Mouse (Mus musculus) T-helper 1 cell (primary cell): ENCODE measurements around the gene Galnt9.

ENCODE experiments used
- in situ Hi-C: fragments of 300-600 bp; cut with MboI, MseI; formaldehyde crosslinking; loops from one replicate; pipeline ENCODE4 v1.15.1; 2025; ENCODE audit warnings: high pct_unique_total_duplicates

Gene Galnt9

DNA sequence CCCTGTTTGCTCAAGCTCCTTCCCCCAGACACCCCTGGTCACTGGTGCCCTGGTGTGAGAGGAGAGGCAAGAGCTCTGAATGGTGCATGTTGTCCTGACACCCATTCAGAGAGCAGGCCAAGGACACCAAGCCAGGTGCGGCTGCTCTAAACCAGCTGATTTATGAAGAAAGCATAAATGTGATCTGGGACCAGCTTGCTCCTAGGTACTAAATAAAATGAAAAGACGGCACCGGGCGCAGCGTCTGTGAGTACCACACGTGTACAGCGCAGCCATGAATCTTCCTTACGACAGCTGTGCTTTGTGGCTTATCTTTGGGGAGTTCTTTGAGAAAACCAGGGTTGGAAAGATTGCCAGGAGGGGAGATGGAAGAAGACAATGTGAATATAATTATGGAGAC, 8.2 kb upstream of the Galnt9 start:
- in situ Hi-C loops = no loop called here

DNA sequence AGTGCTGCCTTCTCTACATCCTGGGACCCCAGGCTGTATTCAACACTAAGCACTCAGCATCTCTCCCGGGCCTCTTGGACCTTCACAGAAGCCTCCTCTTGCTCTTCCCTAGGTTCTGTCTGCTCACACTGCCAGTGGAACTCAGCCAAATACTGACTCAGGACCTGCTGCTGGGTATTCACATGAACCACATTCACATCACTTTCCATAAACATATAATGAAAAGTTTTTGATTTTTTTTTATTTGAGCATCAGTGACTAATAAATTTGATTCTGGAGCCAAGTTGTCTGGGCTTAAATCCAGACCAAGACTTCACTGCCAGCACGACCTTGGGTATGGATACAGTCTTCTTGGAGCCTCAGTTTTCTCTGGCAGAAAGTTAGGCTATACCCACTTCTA, 3.2 kb upstream of the Galnt9 start:
- in situ Hi-C loops = no loop called here

DNA sequence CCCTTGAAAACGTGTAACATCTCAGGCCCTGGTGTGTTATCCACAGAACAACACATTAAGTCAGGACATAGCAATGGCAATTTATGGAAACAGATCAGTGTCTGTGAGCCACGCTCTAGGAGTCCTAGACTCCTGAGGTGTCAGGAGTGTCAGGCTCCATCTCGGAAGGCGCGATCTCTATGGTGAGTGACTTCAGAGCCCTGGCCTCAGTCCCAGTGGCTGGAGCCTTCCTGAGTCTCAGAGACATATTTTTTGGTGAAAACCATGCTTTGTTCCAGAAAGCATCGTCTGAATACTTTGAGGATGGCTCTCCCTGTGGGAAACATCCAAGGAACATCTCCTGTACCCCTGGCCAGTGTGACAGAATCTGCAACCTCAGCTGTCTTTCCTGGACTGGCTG, 2.7 kb upstream of the Galnt9 start:
- in situ Hi-C loops = no loop called here

DNA sequence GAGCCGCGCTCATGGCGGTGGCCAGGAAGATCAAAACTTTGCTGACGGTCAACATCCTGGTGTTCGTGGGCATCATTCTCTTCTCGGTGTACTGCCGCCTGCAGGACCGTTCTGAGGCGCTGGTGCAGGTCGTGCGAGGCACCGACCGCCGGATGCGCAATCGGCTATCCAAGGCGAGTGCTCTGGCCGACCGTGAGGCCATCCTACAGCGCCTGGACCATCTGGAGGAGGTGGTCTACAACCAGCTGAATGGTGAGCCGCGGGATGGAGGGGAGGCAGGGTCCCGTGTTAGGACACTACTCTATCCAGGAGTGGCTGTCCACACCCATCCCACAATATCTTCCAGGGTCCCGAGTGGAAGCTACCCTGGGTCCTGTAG, 525 bp downstream of the Galnt9 start:
- in situ Hi-C loops = no loop called here

DNA sequence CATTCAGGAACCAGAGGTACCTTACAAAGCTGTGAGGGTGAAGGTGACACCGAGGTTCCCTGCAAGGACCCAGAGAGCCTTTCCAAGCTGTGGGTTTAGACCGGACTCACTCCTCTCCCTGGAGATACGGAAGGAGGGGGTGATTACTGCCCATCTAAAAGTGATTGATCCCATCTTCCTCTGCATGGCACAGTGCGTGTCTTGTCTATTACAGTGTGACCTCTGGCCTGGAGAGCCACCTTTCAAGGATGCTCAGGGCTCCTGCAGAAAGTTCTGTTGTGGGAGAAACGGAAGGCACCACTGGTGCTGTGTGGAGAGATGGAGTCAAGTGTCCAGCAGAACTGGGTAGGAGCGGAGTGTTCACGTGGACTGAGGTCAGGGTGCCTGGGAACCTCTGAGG, 1.2 kb downstream of the Galnt9 start:
- in situ Hi-C loops = no loop called here

DNA sequence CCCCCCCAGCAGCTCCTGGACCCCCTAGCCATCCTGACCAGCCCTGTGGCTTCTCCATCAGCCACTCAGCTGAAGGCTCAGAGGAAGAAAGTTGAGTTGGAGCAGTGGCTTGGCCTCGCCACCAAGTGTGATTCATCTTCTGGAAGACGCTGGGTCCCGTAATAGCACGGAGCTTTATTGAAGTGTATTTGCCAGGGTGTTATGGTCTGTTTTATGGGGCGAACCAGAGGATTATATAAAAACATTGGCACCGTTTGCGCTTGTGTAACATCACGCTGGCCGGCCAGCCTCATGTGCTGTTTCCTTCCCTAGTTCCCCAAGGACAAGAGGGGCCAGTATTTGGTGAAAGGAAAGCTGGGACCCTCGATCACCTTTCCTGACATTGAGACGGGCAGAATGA, 2.0 kb downstream of the Galnt9 start:
- in situ Hi-C loops = no loop called here

DNA sequence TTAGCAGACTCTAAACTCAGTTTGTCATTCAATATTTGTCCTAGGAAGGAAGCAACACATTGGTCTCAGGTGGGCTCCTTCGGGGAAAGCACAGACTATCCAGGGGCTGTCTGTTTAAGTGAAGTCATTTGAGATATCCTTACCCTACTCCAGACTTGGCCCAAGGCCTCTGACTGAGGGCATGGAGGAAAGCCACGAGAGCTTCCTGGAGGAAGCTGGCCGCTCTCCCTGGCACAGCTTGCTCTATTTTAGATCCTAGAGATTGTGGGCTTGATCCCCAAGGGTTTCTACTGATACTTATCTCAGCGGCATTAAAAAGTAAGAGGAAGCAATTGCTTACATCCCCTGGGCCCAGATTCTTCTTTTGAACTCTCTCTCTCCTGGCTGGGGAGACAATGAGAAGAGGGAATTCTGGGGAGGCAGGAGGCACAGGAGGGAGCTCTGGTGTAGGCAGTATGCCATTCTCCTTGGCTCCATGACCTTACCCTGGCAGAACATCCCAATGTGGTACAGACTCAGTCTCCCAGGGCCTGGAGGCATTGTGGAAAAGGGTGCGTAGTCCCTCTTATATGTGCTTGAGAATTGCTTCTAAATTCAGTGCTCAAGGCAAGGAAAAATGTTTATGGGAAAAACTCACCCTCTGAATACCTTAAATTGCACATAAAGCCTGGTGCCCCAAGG, 2.7 kb downstream of the Galnt9 start:
- in situ Hi-C loops = no loop called here

DNA sequence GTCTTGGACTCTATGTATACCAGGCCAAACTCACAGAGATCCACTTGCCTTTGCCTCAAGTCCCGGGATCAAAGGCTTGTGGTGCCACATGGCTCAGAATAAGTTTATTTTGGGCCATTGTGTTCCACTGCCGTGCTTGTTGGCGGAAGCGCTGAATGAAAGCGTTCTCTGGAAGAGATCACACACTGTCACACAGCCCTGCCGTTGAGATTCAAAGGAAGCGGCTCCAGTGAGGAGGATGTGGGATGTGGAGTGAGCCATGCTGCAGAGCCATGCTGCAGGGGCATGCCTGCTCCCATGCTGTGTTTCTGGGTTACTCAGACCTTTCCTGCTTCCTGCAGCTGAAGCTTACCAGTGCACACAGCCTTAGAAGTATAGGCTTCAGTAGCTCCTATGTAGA, 4.3 kb downstream of the Galnt9 start:
- in situ Hi-C loops = no loop called here

DNA sequence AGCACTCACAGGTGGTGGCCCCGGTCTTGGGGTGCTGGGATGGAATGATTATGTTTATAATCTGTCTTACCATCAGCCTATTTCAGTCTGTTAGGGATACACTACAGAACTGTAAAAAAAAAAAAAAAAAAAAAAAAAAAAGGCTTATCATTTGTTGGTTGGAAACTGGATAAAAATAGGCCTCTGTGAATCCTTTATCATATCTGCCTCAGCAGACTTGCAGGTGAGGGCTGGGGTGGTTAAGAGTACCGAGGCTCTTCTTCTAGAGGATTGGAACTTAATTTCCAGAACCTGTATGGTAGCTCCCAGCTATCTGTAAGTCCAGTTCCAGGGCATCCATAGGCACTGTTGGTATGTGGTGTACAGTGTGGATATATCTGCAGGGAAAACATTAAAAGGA, 6.0 kb downstream of the Galnt9 start:
- in situ Hi-C loops = no loop called here

DNA sequence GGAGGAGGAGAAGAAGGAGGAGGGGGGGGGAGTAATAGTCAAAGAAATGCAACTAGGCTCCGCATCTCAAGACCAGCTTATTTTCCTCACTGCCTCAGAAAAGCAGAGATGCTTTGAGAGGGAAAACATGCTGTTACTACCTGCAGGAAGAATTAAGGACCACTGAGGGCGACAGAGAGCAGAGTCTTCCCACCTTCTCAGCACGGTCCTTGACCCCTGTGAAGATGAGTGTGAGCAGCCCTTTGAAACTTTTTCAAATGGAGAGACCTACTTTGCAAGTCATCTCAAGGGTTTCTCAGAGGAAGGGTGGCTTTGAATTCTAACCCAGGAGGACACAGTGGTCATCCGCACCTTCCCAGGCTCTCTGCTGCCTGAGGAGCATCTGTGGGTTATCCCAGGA, 6.7 kb downstream of the Galnt9 start:
- in situ Hi-C loops = no loop called here

DNA sequence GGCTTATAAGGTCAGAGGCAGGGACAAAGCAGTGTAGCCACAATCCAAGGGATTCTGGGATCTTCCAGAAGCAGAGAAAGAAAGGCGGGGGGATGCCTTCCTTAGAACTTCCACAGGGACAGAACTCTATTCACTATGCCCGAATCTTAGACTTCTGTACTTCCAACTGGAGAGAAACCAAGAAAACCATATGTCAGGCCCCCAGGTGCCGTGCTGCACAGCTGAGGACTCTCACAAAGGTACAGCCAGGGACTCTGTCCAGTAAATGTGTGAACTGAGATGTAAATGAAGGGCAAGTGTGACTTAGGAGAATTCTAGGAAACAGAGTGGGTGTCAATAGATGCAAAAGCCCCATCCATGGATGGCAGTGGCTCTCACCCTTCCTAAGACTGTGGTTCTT, 7.8 kb downstream of the Galnt9 start:
- in situ Hi-C loops = no loop called here

DNA sequence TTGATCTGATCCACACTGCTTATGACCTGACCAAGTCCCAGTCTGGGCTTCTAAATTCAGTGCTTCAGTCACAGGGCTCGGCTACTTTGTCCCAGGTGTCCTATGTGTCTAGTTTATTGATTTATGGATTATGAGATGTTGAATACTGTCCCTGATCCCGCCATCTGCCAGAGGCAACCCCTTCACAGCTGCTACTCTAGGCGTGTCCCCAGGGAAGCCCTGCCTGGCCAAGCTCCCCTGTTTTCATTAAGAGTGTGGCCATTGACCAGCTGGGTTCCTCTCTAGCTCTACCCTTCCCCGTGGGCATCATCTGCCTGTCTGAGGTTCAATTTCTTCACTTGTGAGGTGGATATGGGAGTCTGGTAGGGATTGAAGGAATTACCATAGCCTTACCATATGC, 9.2 kb downstream of the Galnt9 start:
- in situ Hi-C loops = no loop called here

DNA sequence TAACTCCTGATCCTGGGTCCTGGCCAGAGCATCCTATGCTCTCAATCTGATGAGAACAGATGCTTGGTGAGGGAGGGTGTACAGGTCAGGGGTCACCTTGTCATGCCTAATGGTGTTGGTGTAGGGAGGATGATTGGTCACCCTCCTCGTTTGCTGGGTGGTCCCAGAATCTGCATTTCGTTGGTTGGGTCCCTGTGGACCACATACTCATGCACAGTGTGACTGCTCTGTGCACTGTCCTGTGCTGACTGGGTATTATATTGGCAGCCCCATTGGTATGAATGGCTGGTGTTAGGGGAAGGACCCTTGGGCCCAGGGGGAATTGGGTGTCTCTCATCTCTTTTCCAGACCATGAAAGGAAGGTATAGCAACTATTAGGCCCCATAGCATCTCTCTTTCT, 11.0 kb downstream of the Galnt9 start:
- in situ Hi-C loops = no loop called here

DNA sequence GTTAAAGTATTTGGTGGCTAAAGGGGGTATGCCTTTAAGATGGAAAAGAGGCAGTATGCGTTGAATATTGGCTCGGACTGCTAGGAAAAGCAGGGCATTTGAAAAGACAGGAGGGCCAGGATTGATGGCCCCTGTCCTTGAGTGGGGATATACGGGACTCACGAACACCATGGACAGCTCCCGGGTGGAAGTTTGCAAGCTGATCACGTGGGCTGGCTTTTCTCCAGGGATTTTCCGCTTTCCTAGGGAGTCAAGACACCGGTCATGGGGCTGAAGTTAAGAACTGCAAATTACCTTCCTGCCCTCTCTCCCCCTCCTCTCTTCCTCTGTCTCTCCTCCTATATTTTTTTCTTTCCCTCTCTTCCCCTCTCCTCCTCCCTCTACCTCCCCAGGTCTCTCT, 14.2 kb downstream of the Galnt9 start:
- in situ Hi-C loops = no loop called here

DNA sequence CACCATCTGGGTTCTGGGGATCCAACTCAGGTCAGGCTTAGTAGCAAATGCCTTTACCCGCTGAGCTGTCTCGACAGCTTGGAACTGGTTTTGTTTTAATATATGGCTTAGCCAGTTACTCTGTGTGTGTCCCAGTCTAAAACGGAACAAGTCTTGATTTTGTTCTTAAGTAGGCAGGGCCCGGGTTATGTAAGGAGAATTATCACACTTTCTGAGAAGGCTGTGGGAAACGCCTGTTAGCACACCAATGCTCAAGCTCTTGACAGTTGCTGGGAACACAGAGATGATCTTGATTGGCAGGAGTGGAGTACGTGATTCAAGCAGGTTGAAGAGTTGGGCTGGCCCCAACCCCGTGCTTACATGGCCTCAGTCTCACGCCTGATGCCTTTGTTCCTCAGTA, 15.5 kb downstream of the Galnt9 start:
- in situ Hi-C loops = no loop called here

DNA sequence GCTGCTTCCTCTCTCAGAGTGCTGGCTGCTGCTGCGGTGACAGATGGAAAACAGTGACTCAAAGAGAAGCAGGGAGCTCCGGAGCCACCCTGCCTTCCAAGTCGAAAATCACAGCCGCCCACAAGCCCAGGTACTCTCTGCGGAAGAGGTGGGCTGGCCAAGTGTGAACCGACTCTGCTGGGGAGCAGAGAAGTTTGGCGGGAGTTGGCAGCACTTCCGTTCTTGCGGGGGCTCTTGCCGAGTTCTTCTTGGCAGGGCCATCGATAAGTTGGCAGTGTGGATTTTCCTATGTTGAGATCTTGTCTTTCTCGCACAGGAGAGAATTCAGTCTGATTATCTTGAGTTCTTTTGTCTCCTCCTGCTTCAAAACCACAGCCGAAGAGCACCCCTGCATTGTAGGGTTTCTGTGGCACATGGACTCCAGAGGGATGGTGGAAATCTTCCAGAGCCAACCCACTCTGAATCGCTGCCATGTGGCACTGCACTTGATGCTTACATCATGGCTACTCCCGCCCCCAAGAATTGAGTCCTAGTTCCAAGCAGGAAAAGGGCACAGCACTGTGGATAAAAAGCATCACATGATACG, 18.7 kb downstream of the Galnt9 start:
- in situ Hi-C loops = no loop called here

DNA sequence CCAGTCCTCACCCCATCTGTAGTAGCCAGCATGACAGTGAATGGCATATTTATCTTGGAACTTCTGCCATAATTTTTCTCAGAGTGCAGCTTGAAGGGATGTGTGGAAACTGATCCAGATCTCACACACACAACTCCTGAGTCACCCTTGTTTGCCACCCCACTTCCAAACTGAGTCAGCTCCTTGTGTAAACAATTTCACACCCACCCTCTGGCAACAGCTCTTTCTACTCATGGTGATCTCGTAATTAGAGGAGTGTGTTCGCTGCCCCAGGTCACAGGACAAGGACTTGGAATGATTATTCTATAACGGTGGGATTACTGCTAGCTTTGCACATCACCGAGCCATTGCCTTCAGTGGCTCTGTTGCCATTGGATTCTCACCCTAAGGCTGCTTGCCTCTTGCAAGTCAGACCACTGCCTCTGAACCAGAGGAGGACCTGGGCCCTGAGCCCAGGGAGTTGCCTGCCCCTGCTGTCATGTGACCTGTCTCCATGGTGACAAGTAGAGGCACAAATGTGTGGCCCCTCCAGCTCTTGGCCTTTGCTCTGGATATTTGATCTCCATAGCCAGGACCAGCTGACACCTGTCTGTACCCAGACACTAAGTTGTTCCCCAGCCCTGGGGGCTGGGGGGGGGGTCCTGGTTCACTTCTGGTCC, 21.0 kb downstream of the Galnt9 start:
- in situ Hi-C loops = no loop called here

DNA sequence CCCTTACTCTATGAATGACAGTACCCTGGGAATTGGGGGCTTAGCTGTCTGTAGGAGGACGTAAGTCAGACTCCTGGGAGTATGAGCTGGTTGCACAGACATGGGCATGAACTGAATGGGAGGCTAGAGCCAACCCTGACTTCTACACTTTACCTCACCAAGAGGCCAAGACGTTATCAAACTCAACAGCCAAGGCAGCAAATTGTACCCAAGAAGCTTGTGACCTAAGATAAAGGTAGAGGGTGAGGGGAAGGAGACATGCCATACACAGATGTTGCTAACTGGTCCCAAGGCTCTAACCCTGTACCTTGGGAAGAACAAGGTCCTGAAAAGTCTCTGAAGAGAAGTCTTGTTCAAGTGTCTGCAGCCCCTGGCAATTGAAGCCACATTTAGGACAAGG, 23.4 kb downstream of the Galnt9 start:
- in situ Hi-C loops = no loop called here

DNA sequence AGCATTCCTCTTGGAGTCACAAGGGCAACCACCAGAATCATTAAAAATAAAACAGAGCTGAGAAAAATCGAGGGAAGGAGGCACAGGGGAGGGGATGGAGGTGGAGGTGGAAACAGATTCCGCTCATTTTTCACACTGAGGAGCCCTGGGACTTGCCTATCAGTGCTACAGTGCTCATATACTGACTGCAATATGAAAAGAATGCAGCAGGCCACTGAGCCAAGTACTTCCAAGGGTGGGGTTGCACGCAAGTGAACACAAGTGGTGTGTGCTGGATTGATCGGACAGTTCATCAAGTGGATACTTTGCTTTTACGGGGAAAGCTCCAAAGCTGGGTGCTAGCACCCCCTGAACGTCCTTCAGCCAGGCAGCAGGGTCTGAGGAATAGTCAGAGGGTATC, 30.7 kb downstream of the Galnt9 start:
- in situ Hi-C loops = loop anchor here (10.0 kb wide), 1 partner anchor 760 kb away; no protein-coding TSS in a partner anchor

DNA sequence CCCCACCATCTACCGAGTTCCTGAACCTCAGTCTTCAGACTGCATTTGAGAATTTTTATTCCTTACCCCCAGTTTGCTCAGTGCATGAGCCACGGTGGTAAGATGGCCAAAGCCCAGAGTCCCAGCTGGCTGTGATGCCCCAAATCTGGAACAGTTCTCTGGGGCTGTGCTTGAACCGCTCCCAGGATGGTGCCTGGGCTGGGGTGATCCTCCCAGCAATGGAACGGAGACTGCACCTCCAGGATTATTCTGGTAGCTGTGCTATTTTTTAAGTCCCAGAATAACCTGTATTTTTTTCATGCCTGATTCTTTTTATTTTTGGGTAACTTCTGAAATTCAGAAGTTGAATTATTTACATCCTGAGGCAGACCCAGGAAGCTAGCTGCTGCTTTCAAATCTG, 35.1 kb downstream of the Galnt9 start:
- in situ Hi-C loops = loop anchor here (10.0 kb wide), 1 partner anchor 764 kb away; no protein-coding TSS in a partner anchor

DNA sequence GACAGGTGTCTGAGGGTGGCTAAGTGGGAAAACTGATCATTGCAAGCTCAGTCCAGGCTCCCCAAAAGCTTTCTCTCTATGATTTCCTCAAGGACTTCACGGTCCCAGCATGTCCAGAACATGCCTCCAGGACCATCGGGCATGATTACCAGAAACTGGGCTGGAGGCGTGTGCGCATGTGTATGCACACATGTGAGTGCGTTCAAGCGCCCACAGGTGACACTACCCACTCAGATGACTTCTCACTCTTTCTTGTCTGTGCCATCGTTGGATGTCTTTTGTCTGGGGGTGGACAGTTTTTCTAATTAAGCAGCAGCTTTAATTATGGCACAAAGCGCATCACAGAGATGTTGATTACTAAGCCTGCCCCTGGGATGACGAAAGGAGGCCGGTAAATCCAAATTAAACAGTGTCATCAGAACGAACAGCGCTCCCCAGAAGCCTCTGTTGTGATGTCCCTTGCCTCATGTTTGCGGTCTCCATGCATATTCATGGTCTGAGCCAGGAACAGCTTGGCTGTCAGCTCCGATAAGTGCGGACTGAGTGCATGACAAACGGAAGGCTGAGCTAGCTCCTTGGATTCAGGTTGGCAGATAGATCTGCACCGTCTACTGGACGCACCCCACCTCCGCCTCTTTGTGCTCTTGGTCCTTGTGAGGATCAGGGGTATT, 36.5 kb downstream of the Galnt9 start:
- in situ Hi-C loops = no loop called here

DNA sequence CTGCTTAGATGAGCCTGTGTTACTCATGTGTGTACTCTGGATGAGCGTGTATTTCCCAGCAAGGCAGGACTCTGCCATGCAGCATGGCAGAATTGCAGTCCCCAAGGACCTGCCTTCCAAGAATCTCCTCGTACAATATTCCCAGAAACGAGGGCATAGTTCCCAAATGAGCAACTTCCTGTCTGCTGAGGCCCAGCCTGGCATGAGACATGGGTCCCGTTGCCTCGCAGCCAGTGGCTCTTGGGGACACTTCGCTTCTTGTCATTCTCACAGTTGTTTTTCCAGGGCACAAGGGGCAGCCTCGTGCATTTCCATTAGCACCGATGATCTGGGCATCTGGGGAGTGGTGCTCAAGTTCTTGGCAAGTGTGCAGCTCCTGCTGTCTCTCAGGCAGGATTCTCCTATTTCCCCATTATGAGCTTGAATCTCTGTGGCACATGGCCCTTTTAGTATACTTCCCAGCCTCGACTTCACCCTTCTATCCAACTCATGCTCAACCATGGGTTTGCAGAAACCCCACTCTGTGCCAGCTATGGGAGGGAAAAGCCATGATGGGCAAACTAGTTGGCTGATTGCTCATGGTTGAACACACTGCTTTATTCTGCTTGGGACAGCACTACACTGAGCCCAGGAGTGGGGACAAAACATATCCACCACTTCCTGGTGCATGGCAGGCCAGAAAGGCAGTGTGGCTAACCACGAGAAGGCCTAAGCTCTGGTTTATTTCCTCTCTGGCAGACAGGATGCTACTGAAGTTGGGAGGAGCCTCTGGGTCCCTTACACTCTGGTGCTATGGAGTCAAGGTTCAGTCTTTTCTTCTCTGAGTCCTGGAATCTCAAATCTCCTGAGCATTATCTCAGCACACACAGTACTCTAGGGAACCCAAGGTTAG, 38.7 kb downstream of the Galnt9 start:
- in situ Hi-C loops = no loop called here
